Mouse (Mus musculus) stomach, postnatal 0 days (tissue): ENCODE data around the gene Taar7d. TPM values are rescaled to one million over a fixed set of nuclear protein-coding genes. Genes with fewer than 3 reads are reported as not detected.

ENCODE experiments used
- ATAC-seq: fragments of 200-750 bp; cut with Nextera tagmentation; 2 replicates; pipeline ENCODE4 v1.8.0; 2017; ENCODE audit not compliant: low FRiP score, low TSS enrichment
- DNase-seq: peaks from one replicate; pipeline ENCODE4 v3.0.0-alpha.2; 2016; ENCODE audit warnings: low spot score
- H3K27ac ChIP-seq: fragments of 300-500 bp; sonication (generic); replicated peaks from 2 replicates; pipeline ENCODE4 v1.5.1; 2014; ENCODE audit warnings: mild to moderate bottlenecking, control low read depth
- H3K27me3 ChIP-seq: fragments of 300-500 bp; sonication (generic); 2 replicates; pipeline ENCODE4 v1.6.1; 2014; ENCODE audit warnings: low read length; ENCODE audit not compliant: control insufficient read depth, insufficient read depth
- H3K36me3 ChIP-seq: fragments of 300-500 bp; sonication (generic); 2 replicates; pipeline ENCODE4 v1.6.1; 2014; ENCODE audit warnings: low read length, mixed read lengths; ENCODE audit not compliant: control insufficient read depth, insufficient read depth
- H3K4me1 ChIP-seq: fragments of 300-500 bp; sonication (generic); replicated peaks from 2 replicates; pipeline ENCODE4 v1.6.1; 2014; ENCODE audit warnings: antibody characterized with exemption; ENCODE audit not compliant: control insufficient read depth, insufficient read depth
- H3K4me2 ChIP-seq: fragments of 300-500 bp; sonication (generic); replicated peaks from 2 replicates; pipeline ENCODE4 v1.6.1; 2014; ENCODE audit warnings: low read depth, mild to moderate bottlenecking, control low read depth, moderate library complexity
- H3K4me3 ChIP-seq: fragments of 300-500 bp; sonication (generic); 2 replicates; pipeline ENCODE4 v1.5.1; 2014; ENCODE audit warnings: low read depth, low read length, control low read depth
- H3K9ac ChIP-seq: fragments of 300-500 bp; sonication (generic); 2 replicates; pipeline ENCODE4 v1.6.1; 2014; ENCODE audit warnings: mild to moderate bottlenecking, low read length, control low read depth, mixed read lengths
- H3K9me3 ChIP-seq: fragments of 300-500 bp; sonication (generic); 2 replicates; pipeline ENCODE4 v1.6.1; 2016; ENCODE audit warnings: low read length; ENCODE audit not compliant: control insufficient read depth
- CTCF ChIP-seq: IDR thresholded peaks from 2 replicates; pipeline ENCODE4 v1.5.1; 2016; ENCODE audit warnings: antibody characterized with exemption, low read depth, mild to moderate bottlenecking, moderate library complexity
- EP300 ChIP-seq: optimal IDR thresholded peaks from 2 replicates; pipeline ENCODE3; 2016; ENCODE audit warnings: antibody characterized with exemption
- WGBS: fragments of 180-500 bp; shearing (Covaris S2); extraction: QIAGEN DNeasy Blood & Tissue Kit; methylation state at CpG from one replicate; pipeline ENCODE4 v1.1.7; 2014; 5-methylcytosine and 5-hydroxymethylcytosine counted together
- polyA plus RNA-seq: library from polyadenylated mRNA; unstranded; fragments of >200 nt; fragmentation: Nextera tagmentation; extraction: Ambion mirVana; gene quantifications from 2 replicates; pipeline ENCODE4 v1.2.1, GENCODE M21; 2015

Taar7d gene
- polyA plus RNA-seq, result not detected in 2 replicates

DNA sequence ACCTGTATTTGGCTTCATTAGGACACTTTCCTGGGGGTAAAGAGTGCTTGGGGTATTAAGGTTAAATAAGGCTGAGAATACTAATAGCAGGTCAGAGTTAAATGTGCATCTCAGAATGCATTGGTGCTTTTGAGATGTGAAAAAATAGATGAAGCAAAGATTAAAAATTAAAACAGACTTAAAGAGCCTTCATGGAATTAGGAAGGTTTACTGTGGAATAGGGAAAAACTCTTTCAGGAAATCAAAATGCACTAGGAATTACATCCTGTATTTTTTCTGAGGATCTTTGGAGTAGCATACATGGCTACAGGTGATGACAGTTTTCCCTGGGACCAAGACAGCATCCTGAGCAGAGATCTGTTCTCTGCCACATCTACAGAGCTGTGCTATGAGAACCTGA lies at the start of gene Taar7d:
Gene Taar7d, plus strand, starts transcription at position 301 of the 400 bp plus-strand sequence.
- no peak within 1 kb of the TSS for H3K9ac ChIP-seq
- no peak within 1 kb of the TSS for H3K27ac ChIP-seq
- no peaks in the 10 kb centered on the region for H3K4me1 ChIP-seq
- no peak within 1 kb of the TSS for H3K4me2 ChIP-seq
- no peak within 1 kb of the TSS for H3K4me3 ChIP-seq
- TF ChIP-seq CTCF (no peak), EP300 (no peak)
- no peak for DNase-seq
- H3K9me3 ChIP-seq, result no peaks in the 10 kb centered on the region
- no peak for ATAC-seq
- H3K27me3 ChIP-seq, result no peaks in the 10 kb centered on the region
- no peaks in the 10 kb centered on the region for H3K36me3 ChIP-seq

DNA sequence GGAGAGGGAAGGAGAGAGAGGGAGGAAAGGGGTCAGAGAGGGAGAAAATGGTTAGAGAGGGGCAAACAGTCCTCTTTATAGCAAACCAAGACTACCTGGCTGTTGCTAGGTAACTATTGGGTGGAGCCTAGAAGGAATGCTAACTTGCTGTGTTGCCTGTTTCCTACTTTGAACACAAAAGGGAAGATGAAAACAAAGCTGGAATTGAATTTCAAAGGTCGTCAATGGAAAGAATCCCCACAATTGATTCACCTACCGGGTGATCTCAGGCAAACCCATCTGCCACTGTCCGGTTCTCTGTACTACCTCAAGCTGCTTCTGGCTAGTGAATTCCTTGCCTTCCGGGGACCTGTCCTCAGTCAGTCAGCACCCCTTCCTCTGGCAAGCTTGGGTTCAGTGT lies 49.1 kb upstream of the Taar7d start:
- H3K4me1 ChIP-seq, result no peaks in the 10 kb centered on the region
- no peaks in the 10 kb centered on the region for H3K27me3 ChIP-seq
- H3K4me2 ChIP-seq, result no peak overlapping the region
- ATAC-seq, result no peak
- no peak overlapping the region for H3K27ac ChIP-seq
- DNase-seq, result no peak
- TF ChIP-seq EP300 (no peak), CTCF (no peak)
- H3K36me3 ChIP-seq, result no peaks in the 10 kb centered on the region
- no peak overlapping the region for H3K9ac ChIP-seq
- WGBS, result 50% methylated on average over 4 of the region's 4 CpGs
- H3K4me3 ChIP-seq, result no peak overlapping the region
- H3K9me3 ChIP-seq, result no peaks in the 10 kb centered on the region

DNA sequence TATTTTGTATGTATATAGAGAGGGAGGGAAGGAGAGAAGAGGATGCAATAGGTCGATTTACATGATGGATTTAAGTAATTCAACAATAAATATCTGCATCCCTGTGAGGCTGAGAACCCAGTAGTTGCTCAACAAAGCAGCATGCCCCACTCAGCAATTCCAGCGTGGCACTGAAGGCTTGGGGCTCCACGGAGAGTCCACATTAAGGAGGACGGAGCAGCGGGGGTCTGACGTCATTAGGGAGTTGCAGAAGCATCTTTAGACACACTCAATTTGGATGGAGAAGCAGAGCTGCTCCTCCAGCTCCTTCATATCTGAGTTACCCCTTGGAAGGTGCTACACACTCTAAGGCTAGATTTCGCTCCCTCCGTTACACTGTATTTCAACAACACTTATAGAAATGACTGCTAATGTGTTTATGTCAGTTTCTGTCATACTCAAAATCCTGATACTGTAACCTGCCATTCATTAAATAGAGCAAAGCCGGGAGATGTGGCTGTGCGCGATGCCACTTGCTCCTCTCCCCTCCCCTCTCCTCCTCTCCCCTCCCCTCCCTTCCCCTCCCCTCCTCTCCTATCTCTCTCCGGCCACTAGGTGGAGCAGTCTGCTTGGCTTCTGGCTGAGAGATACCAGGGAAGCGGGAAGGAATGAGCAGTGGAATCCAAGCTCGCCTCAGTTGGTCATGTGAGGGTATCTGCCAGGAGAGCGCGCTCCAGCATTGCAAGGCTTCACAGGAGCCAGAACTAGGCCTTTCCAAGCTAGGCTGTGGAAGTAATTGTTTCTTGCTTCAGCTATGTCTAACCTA lies 47.9 kb upstream of the Taar7d start:
- 40% methylated on average over 16 of the region's 16 CpGs for WGBS
- Histone ChIP-seq H3K36me3 (no peaks in the 10 kb centered on the region), H3K4me1 (no peaks in the 10 kb centered on the region), H3K9ac (no peak overlapping the region), H3K9me3 (no peaks in the 10 kb centered on the region), H3K27ac (no peak overlapping the region), H3K4me3 (no peak overlapping the region), H3K27me3 (no peaks in the 10 kb centered on the region), H3K4me2 (no peak overlapping the region)
- peak; percentile 83 for ATAC-seq
- peak; percentile 78 for DNase-seq
- peak; percentile 91 for TF ChIP-seq CTCF
- no peak for TF ChIP-seq EP300

DNA sequence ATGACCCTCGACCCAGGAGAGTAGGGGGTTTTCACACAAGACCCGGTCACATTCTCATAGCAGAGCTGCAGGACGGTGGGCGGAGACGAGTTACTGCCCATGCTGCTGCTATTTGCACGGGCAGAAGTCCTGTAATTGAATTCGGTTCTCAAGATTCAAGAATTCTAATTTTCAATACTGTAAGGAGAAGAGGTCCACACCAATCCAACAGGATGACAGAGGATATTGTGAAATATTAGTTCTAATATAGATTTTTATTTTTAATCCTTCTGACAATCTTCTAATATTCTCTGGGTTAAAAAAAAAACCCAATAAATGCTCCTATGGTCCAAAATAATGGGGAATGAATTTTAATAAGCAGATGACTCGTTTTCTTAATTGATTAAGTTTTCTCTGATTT lies 41.5 kb upstream of the Taar7d start, which contains the start of gene Taar6:
Gene Taar6, minus strand, starts transcription at position 101 of the 400 bp plus-strand sequence.
- H3K9ac ChIP-seq, result no peak within 1 kb of the TSS
- ATAC-seq (no peak), DNase-seq (no peak)
- H3K36me3 ChIP-seq, result no peaks in the 10 kb centered on the region
- no peaks in the 10 kb centered on the region for H3K27me3 ChIP-seq
- WGBS, result 69% methylated on average over 8 of the region's 8 CpGs
- H3K9me3 ChIP-seq, result no peaks in the 10 kb centered on the region
- no peak for TF ChIP-seq EP300
- no peak for TF ChIP-seq CTCF
- H3K27ac ChIP-seq, result no peak within 1 kb of the TSS
- no peak within 1 kb of the TSS for H3K4me2 ChIP-seq
- no peaks in the 10 kb centered on the region for H3K4me1 ChIP-seq
- no peak within 1 kb of the TSS for H3K4me3 ChIP-seq

DNA sequence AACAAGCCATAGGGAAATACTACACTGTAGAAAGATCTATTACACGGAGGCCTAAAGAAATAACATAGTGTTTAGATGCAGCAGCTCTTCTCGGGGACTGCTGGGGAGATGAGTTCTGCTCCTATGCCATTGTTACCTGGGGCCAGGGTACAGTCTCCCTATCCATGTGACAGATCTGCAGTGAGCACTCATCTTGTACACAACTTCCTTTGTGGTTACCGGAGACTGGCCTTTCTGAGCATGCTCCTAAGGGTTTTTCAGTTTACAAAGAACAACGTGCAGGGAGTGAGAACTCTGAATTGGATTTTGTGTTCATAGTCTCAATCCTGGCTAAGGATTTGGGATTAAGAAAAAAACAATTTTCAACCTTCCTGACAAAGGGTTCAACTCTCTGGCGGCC lies 40.6 kb upstream of the Taar7d start:
- no peak overlapping the region for H3K4me2 ChIP-seq
- no peaks in the 10 kb centered on the region for H3K36me3 ChIP-seq
- 82% methylated on average over 5 of the region's 5 CpGs for whole genome bisulfite sequencing
- no peaks in the 10 kb centered on the region for H3K9me3 ChIP-seq
- no peak overlapping the region for H3K4me3 ChIP-seq
- ATAC-seq (no peak), DNase-seq (no peak)
- TF ChIP-seq EP300 (no peak), CTCF (no peak)
- H3K27me3 ChIP-seq, result no peaks in the 10 kb centered on the region
- no peak overlapping the region for H3K9ac ChIP-seq
- no peaks in the 10 kb centered on the region for H3K4me1 ChIP-seq
- H3K27ac ChIP-seq, result no peak overlapping the region

DNA sequence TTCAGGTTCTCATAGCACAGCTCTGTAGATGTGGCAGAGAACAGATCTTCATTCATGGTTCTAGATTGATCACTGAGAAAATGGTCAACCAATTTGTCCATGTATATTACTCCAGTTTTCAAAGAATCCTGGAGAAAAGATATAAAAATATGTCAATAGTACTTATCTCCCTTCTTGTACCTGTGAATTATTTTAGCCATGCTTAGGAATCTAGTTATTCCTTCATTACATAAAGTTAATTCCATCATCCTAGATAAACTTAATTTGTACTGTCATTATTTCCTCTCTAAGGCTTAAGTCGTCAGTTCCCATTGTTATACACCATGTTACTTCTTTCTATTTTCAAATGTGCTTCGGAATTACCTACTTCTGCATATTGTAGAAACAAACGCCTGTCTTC lies 33.6 kb upstream of the Taar7d start, which contains the start of gene Taar7a:
Gene Taar7a, minus strand, starts transcription at position 101 of the 400 bp plus-strand sequence.
- Histone ChIP-seq H3K27me3 (no peaks in the 10 kb centered on the region), H3K9me3 (no peaks in the 10 kb centered on the region), H3K4me3 (no peak within 1 kb of the TSS), H3K4me1 (no peaks in the 10 kb centered on the region), H3K27ac (no peak within 1 kb of the TSS), H3K9ac (no peak within 1 kb of the TSS), H3K4me2 (no peak within 1 kb of the TSS), H3K36me3 (no peaks in the 10 kb centered on the region)
- 85% methylated on average over 3 of the region's 3 CpGs for WGBS
- ATAC-seq (no peak), DNase-seq (no peak)
- TF ChIP-seq CTCF (no peak), EP300 (no peak)
